Mouse (Mus musculus): ENCODE results near the gene Cntnap2. TPM values are rescaled to one million over a fixed set of nuclear protein-coding genes. Genes with fewer than 3 reads are reported as not detected.

Gene Cntnap2
- polyA plus RNA-seq, 1 experiment, result 0.26 TPM

- H3K27me3 ChIP-seq (ENCODE audit: control insufficient read depth), result no peaks in the 10 kb centered on the region
- TF ChIP-seq TAL1 (IDR thresholded peaks at IDR 0.05; ENCODE audit: low read length) (no peak), GATA1 (IDR thresholded peaks at IDR 0.05; ENCODE audit: low read length) (no peak)
- H3K4me3 ChIP-seq (replicated peaks), result no peak overlapping the region
Measured at GRCm38 (mm10) chr6:45214330-45214729, 155.2 kb downstream of the Cntnap2 start.

GRCm38 (mm10) chr6:45229002-45229401 is 169.8 kb downstream of the Cntnap2 start:
- no peak overlapping the region for H3K4me3 ChIP-seq (replicated peaks)
- H3K36me3 ChIP-seq (ENCODE audit: control insufficient read depth), result no peaks in the 10 kb centered on the region
- no peaks in the 10 kb centered on the region for H3K4me1 ChIP-seq (ENCODE audit: control insufficient read depth)
- no peak for TF ChIP-seq TAL1 (IDR thresholded peaks at IDR 0.05; ENCODE audit: low read length)
- TF ChIP-seq GATA1 (IDR thresholded peaks at IDR 0.05; ENCODE audit: low read length), result no peak
- no peaks in the 10 kb centered on the region for H3K27me3 ChIP-seq (ENCODE audit: control insufficient read depth)
- no peaks in the 10 kb centered on the region for H3K9me3 ChIP-seq (ENCODE audit: control insufficient read depth, low read length)

More at GRCm38 (mm10) chr6:45214330-45214729, 155.2 kb downstream of the Cntnap2 start:
- Histone ChIP-seq H3K4me1 (ENCODE audit: control insufficient read depth) (no peaks in the 10 kb centered on the region), H3K9me3 (ENCODE audit: control insufficient read depth, low read length) (no peaks in the 10 kb centered on the region), H3K36me3 (ENCODE audit: control insufficient read depth) (no peaks in the 10 kb centered on the region)

- Histone ChIP-seq H3K9me3 (ENCODE audit: control insufficient read depth, low read length) (no peaks in the 10 kb centered on the region), H3K4me3 (replicated peaks) (no peak overlapping the region), H3K4me1 (ENCODE audit: control insufficient read depth) (no peaks in the 10 kb centered on the region), H3K36me3 (ENCODE audit: control insufficient read depth) (no peaks in the 10 kb centered on the region), H3K27me3 (ENCODE audit: control insufficient read depth) (no peaks in the 10 kb centered on the region)
- TF ChIP-seq GATA1 (IDR thresholded peaks at IDR 0.05; ENCODE audit: low read length) (no peak), TAL1 (IDR thresholded peaks at IDR 0.05; ENCODE audit: low read length) (no peak)
Measured at GRCm38 (mm10) chr6:45232571-45232970, 173.4 kb downstream of the Cntnap2 start.

GRCm38 (mm10) chr6:45236531-45236930 is 177.4 kb downstream of the Cntnap2 start:
- Histone ChIP-seq H3K4me1 (ENCODE audit: control insufficient read depth) (no peaks in the 10 kb centered on the region), H3K27me3 (ENCODE audit: control insufficient read depth) (no peaks in the 10 kb centered on the region), H3K4me3 (replicated peaks) (no peak overlapping the region), H3K9me3 (ENCODE audit: control insufficient read depth, low read length) (no peaks in the 10 kb centered on the region), H3K36me3 (ENCODE audit: control insufficient read depth) (no peaks in the 10 kb centered on the region)
- TF ChIP-seq TAL1 (IDR thresholded peaks at IDR 0.05; ENCODE audit: low read length), result no peak

- TF ChIP-seq GATA1 (IDR thresholded peaks at IDR 0.05; ENCODE audit: low read length), result no peak
Measured at GRCm38 (mm10) chr6:45238117-45238516, 179.0 kb downstream of the Cntnap2 start.

GRCm38 (mm10) chr6:45241218-45241617 is 182.1 kb downstream of the Cntnap2 start:
- Histone ChIP-seq H3K27me3 (ENCODE audit: control insufficient read depth) (no peaks in the 10 kb centered on the region), H3K36me3 (ENCODE audit: control insufficient read depth) (no peaks in the 10 kb centered on the region), H3K4me3 (replicated peaks) (no peak overlapping the region), H3K4me1 (ENCODE audit: control insufficient read depth) (no peaks in the 10 kb centered on the region), H3K9me3 (ENCODE audit: control insufficient read depth, low read length) (no peaks in the 10 kb centered on the region)
- TF ChIP-seq GATA1 (IDR thresholded peaks at IDR 0.05; ENCODE audit: low read length), result no peak
- no peak for TF ChIP-seq TAL1 (IDR thresholded peaks at IDR 0.05; ENCODE audit: low read length)

More at GRCm38 (mm10) chr6:45238117-45238516, 179.0 kb downstream of the Cntnap2 start:
- Histone ChIP-seq H3K4me3 (replicated peaks) (no peak overlapping the region), H3K36me3 (ENCODE audit: control insufficient read depth) (no peaks in the 10 kb centered on the region), H3K4me1 (ENCODE audit: control insufficient read depth) (no peaks in the 10 kb centered on the region), H3K9me3 (ENCODE audit: control insufficient read depth, low read length) (no peaks in the 10 kb centered on the region), H3K27me3 (ENCODE audit: control insufficient read depth) (no peaks in the 10 kb centered on the region)

GRCm38 (mm10) chr6:45244680-45245079 is 185.5 kb downstream of the Cntnap2 start:
- Histone ChIP-seq H3K9me3 (ENCODE audit: control insufficient read depth, low read length) (no peaks in the 10 kb centered on the region), H3K4me3 (replicated peaks) (no peak overlapping the region), H3K4me1 (ENCODE audit: control insufficient read depth) (no peaks in the 10 kb centered on the region), H3K27me3 (ENCODE audit: control insufficient read depth) (no peaks in the 10 kb centered on the region), H3K36me3 (ENCODE audit: control insufficient read depth) (no peaks in the 10 kb centered on the region)
- TF ChIP-seq TAL1 (IDR thresholded peaks at IDR 0.05; ENCODE audit: low read length) (no peak), GATA1 (IDR thresholded peaks at IDR 0.05; ENCODE audit: low read length) (no peak)

GRCm38 (mm10) chr6:45258047-45258446 is 198.9 kb downstream of the Cntnap2 start:
- no peaks in the 10 kb centered on the region for H3K4me1 ChIP-seq (ENCODE audit: control insufficient read depth)
- H3K9me3 ChIP-seq (ENCODE audit: control insufficient read depth, low read length), result no peaks in the 10 kb centered on the region
- H3K4me3 ChIP-seq (replicated peaks), result no peak overlapping the region
- H3K27me3 ChIP-seq (ENCODE audit: control insufficient read depth), result no peaks in the 10 kb centered on the region
- H3K36me3 ChIP-seq (ENCODE audit: control insufficient read depth), result no peaks in the 10 kb centered on the region
- TF ChIP-seq GATA1 (IDR thresholded peaks at IDR 0.05; ENCODE audit: low read length) (no peak), TAL1 (IDR thresholded peaks at IDR 0.05; ENCODE audit: low read length) (no peak)

- Histone ChIP-seq H3K9me3 (ENCODE audit: control insufficient read depth, low read length) (no peaks in the 10 kb centered on the region), H3K36me3 (ENCODE audit: control insufficient read depth) (no peaks in the 10 kb centered on the region), H3K4me3 (replicated peaks) (no peak overlapping the region), H3K27me3 (ENCODE audit: control insufficient read depth) (no peaks in the 10 kb centered on the region), H3K4me1 (ENCODE audit: control insufficient read depth) (no peaks in the 10 kb centered on the region)
- TF ChIP-seq GATA1 (IDR thresholded peaks at IDR 0.05; ENCODE audit: low read length) (no peak), TAL1 (IDR thresholded peaks at IDR 0.05; ENCODE audit: low read length) (no peak)
Measured at GRCm38 (mm10) chr6:45271537-45271936, 212.4 kb downstream of the Cntnap2 start.

- Histone ChIP-seq H3K36me3 (ENCODE audit: control insufficient read depth) (no peaks in the 10 kb centered on the region), H3K27me3 (ENCODE audit: control insufficient read depth) (no peaks in the 10 kb centered on the region), H3K4me3 (replicated peaks) (no peak overlapping the region), H3K4me1 (ENCODE audit: control insufficient read depth) (no peaks in the 10 kb centered on the region), H3K9me3 (ENCODE audit: control insufficient read depth, low read length) (no peaks in the 10 kb centered on the region)
- TF ChIP-seq GATA1 (IDR thresholded peaks at IDR 0.05; ENCODE audit: low read length) (no peak), TAL1 (IDR thresholded peaks at IDR 0.05; ENCODE audit: low read length) (no peak)
Measured at GRCm38 (mm10) chr6:45273259-45273775, 214.2 kb downstream of the Cntnap2 start.

Measured in erythroblast, embryonic 14.5 days (primary cell).